Mouse (Mus musculus) kidney, adult 2 months (tissue): Measurements from ENCODE around the gene Pknox2.

ENCODE experiments used
- CTCF ChIP-seq: fragments of 200-500 bp; conservative IDR thresholded peaks from 2 replicates; pipeline ENCODE4 v1.5.1; 2011; ENCODE audit warnings: low read depth, mild to moderate bottlenecking, control low read depth, low read length, moderate library complexity, mixed read lengths; ENCODE audit not compliant: insufficient read depth, insufficient read length
- POLR2A ChIP-seq: fragments of 200-500 bp; IDR thresholded peaks from one replicate; pipeline ENCODE4 v1.6.1; 2011; ENCODE audit warnings: low read depth, low read length, control low read depth

DNA sequence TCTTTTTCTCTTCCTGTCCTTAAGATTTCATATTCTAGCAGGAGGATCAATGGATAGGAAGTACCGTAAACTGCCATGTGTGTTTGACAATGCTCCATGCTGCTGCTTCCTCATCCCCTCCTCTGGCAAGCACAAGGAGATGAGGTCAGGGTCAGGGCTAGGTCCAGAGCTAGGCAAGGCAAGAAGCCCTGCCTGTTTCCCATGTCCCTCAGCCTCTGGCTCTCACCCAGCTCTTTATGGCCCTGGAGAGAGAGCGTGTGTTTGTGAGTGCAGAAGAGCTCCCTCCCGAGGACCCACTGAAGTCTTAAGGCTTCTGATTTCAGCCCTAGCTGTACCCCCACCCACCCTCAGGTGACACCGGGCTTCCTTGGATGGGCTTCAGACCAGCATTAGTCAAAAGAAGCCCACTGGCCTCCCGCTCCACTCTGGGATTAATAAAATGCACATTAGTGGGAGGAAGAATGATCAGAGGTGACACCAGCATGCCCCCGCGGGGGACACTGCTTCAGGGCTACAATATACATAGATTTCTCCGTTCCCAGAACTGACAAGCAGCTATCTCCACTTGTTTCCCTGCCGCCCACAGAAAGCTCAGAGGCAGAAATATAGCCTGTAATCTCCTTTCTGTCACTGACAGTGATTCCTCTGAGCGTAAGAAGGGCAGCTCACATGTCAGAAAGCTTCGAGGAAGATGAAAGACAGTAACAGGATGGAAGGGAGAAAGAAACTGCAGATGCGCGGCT is 156.4 kb downstream of the Pknox2 start:
- TF ChIP-seq POLR2A = no peak
- no peak for TF ChIP-seq CTCF
